Mouse (Mus musculus): ENCODE data around the gene Rnls.

Gene Rnls

GRCm38 (mm10) chr19:33259164-33259563 is 132.9 kb downstream of the Rnls start:
- DNase-seq = no peak

DNA sequence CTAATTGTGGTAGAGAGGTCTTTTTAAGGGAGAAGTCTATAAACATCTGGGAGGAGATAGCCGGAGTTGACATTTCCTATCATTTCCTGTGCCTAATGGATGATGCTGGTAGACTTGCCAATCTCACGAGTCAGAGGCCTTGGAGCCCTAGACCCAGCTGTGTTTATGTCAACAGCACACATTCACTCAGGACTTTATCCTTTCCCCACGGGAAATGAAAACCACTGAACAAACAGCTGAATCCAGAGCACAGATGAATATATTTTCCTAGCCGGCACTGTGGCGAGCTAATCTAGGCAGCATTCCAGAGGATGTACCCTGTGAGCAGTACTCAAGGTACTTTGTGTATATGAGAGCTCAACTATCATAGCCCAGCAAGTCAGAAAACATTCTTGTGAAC is 138.2 kb downstream of the Rnls start:
- DNase-seq = no peak

DNA sequence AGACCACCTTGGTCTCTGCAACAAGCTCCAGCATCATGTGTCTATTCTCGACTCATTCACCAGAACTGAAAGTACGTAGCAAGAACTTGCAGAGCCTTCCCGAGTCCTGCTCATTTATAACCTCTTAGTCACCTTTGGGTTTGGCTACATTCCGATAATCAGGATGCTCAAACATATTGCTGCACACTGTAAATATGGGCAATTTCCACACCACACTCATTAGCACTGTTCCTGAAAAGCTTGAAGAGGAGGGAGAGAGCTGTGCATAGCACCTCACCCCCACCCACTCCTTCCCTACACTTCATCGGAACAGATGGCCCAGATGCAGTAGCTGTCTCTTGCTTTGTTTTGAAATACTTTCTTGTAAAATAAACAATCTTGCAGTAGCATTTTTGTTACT is 139.9 kb downstream of the Rnls start:
- DNase-seq = no peak

DNA sequence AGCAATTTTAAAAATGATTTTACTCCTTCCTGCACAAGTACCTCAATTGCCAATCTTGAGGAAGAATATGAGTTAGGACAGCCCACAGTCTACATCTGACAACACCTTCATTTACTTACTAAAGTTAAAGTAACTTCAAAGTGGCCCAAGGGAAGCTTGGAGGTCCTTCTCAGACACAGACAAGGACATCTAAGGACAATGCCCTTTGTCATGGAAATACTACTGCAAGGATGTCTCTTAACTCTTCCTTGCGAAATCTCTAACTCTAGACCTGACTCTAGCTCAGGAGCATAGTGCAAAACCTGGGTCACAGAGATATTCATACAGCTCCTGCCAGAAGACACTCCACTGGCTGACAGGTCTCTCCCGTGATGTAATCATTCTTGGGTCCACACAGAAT is 147.9 kb downstream of the Rnls start:
- no peak for DNase-seq

- DNase-seq = no peak
Observed at GRCm38 (mm10) chr19:33240386-33240785, 151.7 kb downstream of the Rnls start.

DNA sequence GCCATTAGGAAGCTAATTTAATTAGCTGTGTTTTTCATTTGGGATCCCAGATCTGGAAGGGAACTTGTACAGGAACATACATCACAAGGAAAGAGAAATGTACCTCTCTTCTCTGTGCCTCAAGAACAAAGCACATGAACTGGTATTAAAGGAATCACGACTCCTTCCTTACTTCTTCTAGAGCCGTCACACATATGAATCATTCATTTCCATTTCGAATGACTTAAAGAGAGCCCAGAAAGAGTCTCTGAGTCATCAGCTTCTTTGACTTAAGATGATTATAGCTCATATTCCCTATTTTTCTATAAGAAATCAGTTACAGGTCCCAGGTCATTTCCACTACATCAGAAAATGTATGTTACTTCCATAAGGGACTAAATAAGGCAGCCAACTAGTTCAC is 159.2 kb downstream of the Rnls start:
- no peak for DNase-seq

DNA sequence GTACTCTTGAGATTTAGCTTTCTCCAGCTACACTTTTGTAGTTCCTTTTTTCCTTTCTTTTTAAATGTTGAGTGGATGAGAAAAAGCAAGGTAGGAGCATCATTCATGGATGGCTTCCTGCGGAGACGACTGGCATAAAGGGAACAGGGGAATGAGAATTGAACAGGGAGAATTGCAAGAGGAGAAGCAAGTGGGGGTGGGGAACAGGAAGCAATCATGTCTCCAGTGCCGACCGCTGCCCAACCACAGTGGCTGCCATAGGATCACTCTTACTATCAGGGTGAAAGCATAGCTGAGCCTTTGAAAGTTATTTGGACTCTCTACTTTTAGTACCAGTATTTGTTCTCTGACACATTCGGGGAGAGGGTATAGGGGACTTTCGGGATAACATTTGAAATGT is 160.8 kb downstream of the Rnls start:
- DNase-seq = no peak

- DNase-seq = peak; percentile 56
Observed at GRCm38 (mm10) chr19:33227004-33227403, 165.1 kb downstream of the Rnls start.

DNA sequence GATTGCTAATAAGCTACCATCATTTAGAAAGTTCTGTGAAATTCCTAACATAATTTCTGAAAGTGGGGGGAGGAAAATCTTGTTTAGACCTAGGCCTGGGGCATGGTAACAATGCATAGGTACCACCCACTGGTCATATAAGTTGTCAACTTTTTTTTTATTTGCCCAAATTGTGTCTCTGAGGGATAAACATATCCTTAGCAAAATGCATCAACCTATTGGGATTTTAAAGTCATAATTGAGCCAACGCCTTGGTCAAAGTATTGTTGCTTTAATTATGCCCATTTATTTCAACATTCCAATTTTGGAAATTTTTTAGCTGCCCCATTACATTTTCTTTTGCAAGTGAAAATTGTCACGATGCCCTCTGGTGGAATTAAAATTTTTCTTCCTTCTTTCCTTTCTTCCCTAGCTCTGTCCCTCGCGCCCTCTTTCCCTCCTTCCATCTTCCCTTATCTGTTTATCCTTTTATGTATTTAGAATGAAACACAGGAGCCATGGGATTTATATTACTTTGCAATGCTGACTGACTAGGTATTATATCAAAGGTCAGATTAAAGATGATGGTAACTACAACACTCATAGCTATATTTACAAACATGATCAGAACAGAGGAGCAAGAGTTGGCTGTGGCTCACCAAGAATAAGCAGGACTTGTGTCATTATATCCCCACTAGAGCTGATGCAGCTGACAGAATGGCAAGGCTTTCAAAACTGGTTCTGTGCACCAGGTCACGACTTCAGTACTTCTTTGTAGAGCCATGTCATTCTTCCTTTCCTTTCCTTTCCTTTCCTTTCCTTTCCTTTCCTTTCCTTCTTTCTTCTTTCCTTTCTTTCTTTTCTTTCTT is 166.0 kb downstream of the Rnls start:
- no peak for DNase-seq

DNA sequence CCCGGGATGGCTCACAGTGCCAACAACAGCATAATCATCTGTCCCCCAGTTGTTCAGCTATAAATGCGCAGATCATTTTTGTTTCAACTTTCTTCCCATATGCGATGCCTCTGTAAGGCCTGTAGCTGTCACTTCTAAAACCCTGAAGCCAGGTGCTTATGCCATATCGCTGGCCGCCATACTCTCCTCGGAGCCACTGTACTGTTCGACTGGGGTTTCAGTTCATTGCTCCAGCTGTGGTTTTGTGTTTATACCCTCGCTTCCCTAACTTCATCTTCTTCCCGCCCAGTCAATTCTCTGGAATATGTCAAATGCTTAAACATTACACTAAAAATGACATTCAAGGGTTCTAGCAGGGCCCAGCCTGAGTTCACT is 167.1 kb downstream of the Rnls start:
- DNase-seq = no peak

DNA sequence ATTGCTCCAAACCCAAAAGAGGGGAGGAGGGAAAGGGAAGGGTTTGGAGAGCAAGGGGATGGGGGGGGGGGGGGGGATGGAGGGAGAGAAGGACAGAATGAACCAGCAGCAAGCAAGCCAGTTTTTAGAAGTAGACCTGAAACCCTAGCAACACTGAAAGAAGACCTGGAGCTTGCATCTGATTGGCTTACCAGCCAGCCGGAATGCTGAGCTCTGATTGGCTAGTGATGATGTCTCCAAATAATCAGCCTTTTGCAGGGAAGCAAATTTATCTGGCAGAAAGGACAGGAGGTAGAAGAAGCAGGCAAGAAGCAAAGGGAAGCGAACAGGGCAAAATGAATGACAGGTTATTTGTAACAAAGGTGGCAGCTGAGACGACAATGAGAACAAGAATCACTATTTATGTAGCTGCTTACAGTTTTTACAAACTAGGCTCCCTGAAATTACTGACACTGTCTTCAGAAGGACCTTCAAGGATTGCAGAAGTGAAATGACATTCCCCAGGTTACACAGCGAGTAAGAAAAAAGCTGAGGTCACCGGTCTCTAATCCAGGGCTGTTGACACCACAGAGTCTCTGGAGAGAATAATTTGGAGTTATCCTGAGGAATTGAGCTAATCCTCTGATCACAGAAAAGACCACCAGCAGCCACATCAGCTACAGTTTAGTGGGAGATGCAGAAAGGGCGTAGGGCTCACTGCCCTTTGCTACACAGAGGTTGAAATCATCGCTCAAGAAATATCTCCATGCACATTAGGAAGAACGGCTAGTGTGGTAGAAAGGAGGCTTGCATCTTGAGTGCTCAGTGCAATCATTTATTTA is 167.7 kb downstream of the Rnls start:
- DNase-seq = peak; percentile 88

- no peak for DNase-seq
Observed at GRCm38 (mm10) chr19:33223766-33224165, 168.3 kb downstream of the Rnls start.

- DNase-seq = peak; percentile 26
Observed at GRCm38 (mm10) chr19:33223276-33223675, 168.8 kb downstream of the Rnls start.

GRCm38 (mm10) chr19:33222595-33223223 is 169.4 kb downstream of the Rnls start:
- DNase-seq = no peak

GRCm38 (mm10) chr19:33217791-33218300 is 174.2 kb downstream of the Rnls start:
- no peak for DNase-seq

DNA sequence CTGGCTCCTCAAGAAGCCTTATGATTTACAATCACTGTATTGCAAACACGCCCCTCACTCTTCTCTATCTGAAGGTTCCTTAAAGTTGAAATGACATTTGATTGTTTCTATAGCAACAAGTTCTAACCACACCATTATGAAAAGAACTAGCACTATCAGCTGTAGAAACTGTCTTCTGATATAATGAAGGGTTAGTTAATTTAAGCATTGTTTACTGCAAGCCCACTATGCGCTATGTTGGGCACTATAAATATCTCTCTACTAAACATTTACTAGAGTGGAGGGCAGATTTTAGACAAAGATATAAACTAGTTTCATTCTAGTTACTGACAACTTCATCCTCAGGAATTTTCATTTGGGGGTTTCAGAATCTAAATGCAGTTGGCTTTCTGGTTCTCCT is 182.4 kb downstream of the Rnls start:
- DNase-seq = no peak

DNA sequence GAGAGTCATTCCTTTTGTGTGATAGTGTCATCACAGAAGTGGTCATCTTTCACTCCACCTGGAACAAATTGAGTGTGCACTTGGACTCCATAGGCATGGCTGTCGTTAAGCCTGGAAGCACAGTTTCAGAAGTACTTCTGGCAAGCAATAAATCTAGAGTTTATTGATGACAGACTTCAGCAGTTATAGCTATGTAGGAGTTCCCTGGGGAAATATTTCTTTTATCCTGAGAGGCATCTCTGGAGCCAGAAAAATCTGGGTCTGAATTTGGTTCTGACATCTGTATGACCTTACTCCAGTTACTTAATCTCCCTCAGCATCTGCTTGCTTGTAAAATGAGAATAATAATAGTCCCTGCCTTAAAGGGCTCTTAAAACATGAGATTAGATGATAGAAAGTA is 184.1 kb downstream of the Rnls start:
- no peak for DNase-seq

DNA sequence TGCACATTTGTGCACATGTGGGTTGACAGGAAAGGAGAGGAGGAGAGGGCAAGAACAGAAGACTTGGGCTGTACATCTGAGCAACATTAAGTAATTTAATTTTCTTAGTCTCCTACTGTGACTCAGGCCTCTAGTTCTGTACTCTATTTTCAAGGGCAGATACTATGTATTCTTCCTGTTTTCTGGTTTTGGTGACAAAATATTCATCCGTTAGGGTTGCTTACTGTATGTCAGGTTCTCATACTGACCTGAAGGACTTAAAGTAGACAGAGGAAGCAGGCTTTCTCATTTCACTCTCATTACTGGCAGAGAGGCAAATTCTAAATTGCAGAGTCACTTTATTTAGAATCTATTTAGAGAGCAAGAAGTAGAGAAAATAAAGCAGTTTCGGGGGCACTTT is 186.7 kb downstream of the Rnls start:
- no peak for DNase-seq

- DNase-seq = no peak
Observed at GRCm38 (mm10) chr19:33202422-33202821, 189.7 kb downstream of the Rnls start.

GRCm38 (mm10) chr19:33201181-33201580 is 190.9 kb downstream of the Rnls start:
- no peak for DNase-seq

GRCm38 (mm10) chr19:33192064-33192463 is 200.0 kb downstream of the Rnls start:
- DNase-seq = no peak

DNA sequence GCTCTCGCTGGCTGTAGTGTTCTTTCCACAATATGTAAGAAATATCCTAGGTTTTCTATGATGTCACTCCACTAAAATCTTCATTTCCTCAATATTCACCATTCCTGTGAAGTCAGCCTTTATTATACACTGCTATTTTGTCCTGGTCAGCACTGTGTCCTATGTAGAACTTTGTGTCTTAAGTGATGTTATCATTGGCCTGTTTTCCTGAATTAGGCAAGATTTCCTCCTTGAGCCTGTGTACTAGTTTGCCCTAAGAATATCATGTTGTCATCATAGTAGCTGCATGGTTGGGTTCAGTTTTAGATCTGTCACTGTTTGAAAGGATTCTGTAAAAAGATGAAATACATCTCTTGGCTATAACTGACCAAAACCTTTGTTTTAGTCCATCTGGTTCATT is 203.3 kb downstream of the Rnls start:
- no peak for DNase-seq

- DNase-seq = no peak
Observed at GRCm38 (mm10) chr19:33179595-33179994, 212.5 kb downstream of the Rnls start.

DNA sequence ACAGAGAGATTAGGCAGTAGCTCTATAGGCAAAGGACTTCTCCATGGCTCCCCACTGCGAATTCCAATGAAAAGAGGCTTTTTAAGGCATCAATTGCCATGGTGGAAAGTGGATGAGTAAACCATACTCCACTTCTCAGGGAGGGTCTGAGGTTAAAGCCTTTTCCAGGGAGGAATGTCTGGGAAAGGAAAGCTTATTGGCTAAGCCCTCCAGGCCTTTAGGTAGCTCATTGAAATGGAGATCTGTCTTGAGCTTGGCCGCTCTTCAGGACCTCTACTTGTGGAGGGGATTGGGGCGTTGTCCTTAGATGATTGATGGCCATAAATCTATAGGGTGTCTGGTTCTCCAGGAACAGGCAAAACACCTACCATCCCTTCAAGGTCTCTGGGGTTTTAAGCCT is 213.2 kb downstream of the Rnls start:
- no peak for DNase-seq

Measured in cerebellum, adult 11-12 months (tissue).